Mouse (Mus musculus) left cerebral cortex, adult 8-10 months (tissue): ENCODE results near the gene Esrrb. TPM values are rescaled to one million over a fixed set of nuclear protein-coding genes. Genes with fewer than 3 reads are reported as not detected.

ENCODE experiments used
- DNase-seq, 2 experiments: peaks; one replicate each; pipeline ENCODE4 v3.0.0; 2022; ENCODE audit warnings: low spot score in 2 of 2
- total RNA-seq, 4 experiments: library from RNA; stranded (reverse); gene quantifications; 2 replicates each; pipeline ENCODE4 v1.2.4; 2022

Gene Esrrb
- total RNA-seq, 4 experiments from 2014 or later = 1.6 to 2.3 (median 1.8) TPM

DNA sequence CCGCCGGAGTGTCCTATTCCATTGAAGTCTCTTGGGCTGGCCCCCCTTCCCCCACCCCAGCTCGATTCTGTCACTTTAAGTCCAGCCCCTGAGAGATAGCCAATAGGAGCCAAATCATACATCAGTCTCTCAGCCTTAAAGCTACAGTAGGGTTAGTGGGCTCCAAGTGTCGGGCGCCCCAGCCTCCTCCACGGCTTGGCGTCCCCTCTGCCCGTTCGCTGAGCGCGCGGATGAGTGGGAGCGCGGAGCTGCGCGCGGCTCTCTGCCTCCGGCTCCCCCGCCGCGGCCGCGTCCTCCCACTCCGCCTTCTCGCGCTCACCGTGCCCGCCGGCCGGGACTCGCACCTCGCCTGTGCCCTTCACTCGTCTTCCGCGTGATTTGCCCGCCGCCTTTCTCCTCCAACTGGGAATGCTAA is 60.6 kb downstream of the Esrrb start:
- DNase-seq = peak; percentile 14 to 28

DNA sequence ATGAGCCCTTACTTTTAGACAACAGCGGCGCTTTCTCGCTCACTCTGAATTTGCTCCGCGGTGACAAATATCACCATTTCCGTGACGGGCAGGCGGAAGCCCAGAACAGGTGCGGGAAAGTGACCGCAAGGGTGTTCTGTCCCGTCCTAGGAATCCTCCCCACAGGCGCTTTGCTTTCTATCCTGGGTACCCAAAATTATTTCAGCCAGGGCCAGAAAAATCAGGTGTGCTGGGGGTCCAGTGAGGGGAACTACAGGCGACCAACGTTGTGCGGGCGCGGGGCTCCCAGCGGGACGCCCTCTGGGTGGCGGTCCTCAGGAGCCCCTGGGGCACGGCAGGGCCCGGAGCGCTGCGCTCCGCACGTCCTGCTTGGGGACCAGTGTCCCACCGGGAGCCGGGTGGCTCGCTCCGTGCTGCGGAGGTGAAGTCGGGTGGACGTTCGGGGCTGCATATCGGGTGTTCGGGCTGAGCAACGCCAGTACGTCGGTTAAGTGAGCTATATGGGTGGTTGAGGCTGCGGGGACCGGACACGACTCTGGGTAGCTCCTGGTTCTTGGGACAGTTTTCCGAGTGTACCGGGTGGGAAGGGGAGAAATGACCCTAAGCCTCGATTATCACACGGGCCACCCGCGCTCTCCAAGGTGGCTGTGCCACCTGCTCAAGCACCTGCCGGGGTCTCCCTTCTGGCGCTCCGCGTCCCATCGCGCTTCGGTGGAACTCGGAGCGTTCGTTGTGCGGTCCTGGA is 61.4 kb downstream of the Esrrb start:
- DNase-seq = no peak

DNA sequence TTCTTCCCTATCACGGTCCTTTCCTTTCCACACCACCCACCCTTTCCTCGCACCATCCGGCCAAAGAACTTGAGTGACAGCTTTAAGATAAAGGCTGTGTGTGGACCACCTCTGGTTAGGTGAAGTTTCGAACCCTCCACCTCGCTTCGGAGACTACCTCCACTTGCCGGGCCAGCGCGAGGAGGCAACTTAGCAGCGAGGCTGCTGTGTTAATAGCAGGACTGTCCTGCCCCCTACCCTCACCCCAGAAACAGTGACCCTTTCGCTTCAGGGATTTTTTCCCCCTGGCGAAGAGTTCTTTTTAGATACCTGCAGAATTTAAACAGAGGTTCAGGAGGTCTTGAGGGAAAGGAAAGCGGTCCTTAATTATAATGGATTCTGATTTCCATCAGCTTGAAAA is 62.2 kb downstream of the Esrrb start:
- DNase-seq = no peak

DNA sequence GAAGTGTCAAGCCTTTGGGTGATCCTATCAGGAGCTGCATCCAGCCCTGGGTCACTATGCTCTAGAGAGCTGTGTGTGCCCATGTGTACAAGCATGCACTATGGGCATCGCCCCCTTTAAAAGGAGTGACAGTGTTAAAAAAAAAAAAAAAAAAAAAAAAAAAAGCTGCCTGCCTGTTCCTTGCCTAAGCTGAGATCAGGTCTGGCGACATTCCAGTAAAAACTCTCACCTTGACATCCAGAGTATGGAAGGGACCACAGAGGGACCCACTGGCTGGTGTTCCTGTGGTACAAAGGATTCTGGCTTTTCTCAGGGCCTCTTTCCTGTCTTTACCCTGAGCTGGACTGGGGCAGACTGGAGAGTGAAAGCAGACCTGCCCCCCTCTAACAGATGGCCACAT is 66.7 kb downstream of the Esrrb start:
- no peak for DNase-seq

DNA sequence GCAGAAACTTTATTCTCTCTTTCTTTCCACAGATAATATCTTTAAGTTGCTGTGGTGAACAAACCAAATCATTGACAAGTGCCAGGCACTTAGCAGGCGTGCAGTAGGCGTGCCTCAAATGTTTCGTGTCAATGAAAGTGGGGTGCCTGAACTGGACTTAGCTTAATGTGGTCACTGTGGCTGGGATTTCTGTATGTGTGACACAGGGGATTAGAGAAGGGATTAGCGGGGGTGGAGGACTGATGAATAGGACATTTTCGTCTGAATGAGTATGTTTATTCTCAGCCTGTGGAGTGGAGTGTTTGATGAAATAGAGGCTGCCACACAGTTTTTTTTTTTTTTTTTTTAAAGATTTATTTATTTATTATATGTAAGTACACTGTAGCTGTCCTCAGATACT is 70.8 kb downstream of the Esrrb start:
- no peak for DNase-seq

DNA sequence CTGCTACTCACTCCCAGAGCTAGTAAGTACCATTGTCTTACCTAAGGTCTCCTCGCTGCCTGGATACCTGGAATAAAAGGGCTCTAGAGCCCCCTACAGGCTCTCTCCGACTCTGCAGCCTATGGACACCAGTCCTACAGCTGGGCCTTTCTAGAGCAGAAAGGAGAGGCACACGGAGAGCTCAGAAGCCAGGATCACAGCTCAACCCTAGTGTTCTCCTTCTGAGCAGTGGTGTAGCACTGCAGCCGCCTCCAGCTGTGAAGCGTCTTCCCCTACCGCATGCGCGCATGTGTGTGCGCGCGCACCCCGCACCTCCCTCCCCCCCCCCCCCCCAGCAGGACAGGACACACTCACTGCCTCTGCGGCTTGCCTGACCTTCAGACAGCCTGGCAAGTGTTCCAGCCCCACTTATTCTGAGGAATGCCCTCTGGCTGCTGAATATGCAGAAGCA is 72.5 kb downstream of the Esrrb start:
- peak; percentile 43 to 57 for DNase-seq

DNA sequence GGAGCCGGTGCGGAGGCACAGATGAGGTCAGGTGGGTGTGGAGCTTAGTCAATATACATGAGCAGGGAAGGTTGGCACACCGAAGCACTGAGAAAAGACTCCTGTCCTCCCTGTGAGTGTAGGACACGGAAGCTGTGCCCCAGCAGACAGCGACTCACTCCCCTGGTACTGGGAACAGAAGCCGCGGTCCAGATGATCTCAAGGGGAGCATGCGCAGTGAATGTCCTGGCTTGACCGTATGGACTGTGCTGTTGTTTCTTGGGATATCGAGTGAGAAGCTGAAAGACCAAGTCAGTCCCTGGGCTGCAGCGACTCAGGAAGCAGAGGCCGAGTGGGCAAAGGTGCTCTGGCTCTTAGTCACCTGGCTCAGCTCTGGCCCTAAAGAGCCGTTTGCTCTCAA is 74.7 kb downstream of the Esrrb start:
- DNase-seq = no peak

DNA sequence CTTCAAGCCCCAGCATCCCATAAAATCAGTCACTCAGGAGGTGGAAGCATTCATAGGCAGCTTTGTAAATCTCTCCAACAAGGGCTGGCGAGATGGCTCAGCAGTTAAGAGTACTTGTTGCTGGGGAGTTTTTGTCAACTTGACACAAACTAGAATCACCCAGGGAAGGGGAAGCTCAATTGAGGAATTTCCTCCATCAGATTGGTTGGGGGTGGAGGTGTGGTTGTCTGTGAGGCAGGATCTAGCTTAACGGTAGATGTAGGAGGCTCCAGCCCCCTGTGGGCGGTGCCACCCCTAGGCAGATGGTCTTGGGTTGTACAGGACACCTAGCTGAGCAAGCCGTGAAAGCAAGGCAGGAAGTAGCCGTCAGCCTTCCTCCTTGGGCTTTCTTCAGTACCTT is 89.9 kb downstream of the Esrrb start:
- DNase-seq = no peak

DNA sequence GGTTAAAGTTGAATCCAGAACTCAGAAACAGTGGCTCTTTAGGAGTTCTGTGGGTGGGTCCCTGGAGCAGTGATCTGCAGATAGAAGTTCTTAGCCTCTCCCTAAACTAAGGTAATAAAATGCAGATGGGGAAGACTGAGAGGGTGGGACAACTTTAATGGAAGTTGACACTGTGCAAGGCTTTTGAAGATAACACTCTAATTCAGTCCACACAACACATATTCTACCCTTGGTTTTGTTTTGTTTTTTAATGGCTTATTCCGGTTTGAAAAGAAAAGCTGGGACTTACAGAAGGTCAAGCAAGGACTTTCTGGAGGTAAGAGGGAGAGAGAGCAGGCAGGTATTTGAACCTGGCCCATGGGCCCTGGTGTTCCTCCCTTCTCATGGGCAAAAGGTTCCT is 94.1 kb downstream of the Esrrb start:
- no peak for DNase-seq

DNA sequence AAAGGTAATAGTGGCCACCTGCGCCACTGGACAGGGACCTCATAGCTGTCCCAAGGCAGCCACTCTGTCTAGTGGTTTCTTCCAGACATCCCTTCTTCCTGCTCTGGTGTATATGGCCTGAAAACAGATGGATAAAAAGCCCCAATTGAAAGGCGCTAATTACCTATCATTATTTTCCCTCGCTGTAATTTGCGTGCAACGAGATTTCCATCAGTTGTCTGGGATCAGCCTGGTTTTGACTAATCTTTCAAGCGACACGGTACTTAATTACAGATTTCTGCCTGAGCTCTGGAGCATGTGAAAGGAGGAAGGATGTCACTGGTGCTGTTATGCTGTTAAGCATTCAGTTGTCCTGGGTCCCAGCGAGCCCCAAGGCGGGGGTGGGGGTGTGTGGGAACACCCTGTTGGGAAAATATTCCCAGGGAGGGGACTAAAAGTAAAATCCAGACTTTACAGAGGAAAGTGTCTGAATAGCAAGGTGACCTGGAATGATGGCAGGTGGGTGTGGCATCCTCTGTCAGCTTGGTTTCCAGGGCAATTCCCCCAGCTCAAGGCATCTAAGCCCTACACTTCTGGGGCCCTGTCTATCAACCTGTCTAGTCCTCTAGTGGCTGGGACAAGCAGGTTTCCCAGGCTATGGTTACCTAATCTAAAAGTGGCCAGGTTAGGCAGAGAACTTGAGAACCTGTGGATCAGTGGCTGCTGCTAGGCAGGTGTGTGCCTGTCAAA is 102.0 kb downstream of the Esrrb start:
- DNase-seq = no peak

DNA sequence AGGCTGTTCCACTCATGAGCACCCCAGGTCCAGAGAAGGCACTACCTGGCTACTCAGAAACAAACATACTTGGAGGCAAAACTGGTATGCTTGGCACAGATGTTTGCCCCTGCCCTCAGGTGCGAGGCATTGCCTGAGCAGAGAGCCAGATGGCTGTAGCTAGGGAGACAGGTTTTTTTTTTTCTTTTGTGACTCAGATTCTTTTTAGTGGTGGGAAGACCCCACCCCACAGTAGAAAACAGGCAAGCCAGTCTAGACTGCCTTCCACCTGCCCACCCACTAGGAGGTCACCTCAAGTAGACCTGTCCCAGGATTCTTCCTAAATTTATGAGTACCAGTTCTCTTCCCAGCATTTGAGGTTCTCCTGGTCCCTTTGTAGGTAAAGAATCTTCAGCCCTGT is 103.5 kb downstream of the Esrrb start:
- DNase-seq = no peak

DNA sequence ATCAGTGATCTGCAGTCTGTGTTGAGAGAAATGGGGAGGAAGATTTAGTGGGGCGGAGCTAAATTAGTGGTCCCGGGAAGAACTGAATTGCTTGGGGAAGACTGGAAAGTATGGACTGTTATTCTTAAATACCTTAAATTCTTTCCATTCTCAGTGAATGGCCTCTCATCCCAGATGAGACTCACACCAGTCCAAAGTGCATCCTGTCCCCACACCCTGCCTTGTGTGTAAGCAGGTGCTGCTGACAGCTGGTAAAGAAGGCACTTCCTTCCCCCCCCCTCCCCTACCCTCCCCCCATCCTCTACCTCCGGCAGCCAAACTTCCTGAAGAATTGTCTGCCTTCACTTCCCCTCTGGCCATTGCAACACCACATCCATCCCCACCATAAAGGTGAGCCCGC is 105.3 kb downstream of the Esrrb start:
- DNase-seq = no peak

DNA sequence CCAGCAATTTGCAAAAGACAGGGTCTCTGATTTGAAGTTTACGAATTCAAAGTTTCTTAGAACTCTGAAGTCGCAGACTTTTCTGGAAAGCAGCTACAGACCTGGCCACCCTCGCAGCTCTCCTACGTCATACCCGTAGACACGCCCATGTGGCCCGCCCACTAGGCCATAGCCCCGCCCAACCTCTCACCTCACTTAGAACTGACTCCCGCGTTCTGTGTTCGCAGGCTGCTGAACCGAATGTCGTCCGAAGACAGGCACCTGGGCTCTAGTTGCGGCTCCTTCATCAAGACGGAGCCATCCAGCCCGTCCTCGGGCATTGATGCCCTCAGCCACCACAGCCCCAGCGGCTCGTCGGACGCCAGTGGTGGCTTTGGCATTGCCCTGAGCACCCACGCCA is 109.0 kb downstream of the Esrrb start:
- DNase-seq = no peak

DNA sequence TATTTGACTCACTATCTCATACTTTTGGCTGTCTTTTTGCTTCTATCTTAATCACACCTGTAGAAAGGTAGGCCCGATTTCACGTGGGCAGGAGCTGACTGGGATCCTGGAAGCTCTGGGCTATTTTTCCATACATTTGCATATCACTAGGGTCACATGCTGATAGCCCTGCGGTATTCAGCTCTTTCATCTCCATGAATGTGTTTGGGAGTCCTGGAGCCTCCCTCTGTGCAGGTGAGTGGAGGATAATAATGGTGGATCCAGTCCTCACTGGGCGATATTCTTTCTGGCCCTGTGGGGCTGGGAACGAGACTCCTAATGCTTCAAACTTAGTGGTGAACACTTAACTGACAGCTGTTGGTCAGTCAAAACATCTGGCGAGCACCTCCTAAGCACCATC is 110.0 kb downstream of the Esrrb start:
- DNase-seq = no peak

DNA sequence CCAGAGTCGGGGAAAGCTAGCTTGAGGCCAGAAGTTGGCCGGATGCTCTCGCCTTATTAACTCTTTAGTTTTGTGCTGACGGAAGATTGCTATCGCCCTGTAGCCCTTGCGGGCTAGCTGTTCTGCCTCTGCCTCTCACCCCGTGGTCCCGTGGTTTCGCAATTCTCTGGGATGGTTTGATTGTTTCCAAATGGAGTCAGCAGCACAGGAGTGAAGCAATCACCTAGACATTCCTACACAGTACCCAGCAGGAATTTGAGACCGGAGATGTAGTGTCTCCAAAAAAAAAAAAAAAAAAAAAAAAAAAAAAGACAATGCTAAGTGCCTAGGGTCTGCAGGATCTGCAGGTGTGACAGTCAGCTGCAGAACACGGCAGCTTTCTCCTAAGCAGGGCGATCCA is 112.7 kb downstream of the Esrrb start:
- no peak for DNase-seq

DNA sequence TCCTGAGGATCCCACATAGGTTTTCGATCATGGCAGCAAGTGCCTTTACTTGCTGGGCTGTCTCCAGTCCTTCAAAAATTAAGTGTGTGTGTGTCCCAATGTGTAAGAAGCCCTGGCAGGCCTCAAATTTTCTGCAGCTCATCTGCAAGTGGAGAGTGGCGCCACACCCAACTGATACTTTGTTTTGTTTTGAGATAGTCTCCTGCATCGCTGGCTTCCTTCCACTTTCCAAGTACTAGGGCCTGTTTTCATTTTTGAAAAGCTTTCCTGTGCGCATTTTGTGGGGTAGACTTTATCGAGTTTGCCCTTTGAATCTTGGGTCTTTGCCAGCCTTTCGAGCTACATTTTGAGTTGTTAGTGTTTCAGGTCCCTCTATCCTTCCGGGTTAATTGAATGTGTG is 115.1 kb downstream of the Esrrb start:
- DNase-seq = no peak

DNA sequence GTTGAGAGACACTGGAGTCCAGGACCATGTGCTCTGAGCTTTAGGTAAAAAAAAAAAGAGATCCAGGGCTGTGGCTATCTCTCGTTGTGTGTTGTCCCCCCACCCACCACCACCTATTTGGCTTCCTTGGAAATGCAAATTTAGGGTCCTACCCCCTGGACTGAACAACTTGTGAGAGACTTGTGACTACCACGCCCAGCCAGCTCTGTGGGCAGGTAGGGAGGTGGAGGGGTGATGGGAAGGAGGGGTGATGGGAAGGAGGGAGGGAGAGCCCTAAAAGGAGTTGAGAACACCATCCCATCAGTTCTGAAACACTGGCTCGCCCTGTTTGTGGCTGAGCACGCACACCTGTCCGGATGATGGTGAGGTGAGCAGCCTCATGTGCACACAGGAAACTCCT is 118.0 kb downstream of the Esrrb start:
- DNase-seq = no peak

DNA sequence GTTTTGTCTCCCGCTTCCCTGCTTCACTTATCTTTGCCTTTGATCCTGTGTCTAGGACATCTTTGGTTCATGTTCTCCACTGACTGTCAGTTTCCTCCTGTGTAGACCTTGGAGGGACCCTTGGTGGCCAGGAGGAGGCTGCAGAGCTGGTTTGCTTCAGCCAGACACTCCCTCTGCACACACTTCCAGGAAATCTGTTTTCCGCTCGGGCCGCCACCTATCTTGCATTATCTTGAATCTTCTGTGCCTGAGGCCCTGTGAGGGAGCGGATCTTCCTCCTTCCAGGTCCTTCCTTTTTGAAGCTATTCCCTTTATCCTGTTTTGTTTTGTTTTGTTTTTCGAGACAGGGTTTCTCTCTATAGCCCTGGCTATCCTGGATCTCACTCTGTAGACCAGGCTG is 121.1 kb downstream of the Esrrb start:
- no peak for DNase-seq

DNA sequence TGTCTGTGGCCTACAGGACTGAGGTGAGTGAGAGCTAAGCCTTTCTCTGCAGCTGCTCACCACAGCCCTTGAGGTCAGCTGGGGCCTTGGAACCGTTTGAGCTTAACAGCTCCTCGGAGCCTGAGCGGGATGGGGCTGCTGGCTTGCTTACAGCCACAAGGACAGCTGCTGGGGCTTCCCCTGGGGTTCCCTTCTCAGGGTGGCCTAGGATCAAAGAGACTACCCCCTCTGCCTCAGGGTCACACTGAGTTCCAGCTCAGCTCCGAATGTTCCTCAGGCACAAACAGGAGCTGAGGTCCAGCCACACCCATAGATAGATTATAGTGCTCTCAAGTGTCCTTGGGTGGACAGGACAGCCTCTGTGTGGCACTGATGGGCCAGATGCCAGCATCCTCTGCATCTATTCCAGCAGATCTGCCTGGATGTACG is 122.5 kb downstream of the Esrrb start:
- DNase-seq = no peak

DNA sequence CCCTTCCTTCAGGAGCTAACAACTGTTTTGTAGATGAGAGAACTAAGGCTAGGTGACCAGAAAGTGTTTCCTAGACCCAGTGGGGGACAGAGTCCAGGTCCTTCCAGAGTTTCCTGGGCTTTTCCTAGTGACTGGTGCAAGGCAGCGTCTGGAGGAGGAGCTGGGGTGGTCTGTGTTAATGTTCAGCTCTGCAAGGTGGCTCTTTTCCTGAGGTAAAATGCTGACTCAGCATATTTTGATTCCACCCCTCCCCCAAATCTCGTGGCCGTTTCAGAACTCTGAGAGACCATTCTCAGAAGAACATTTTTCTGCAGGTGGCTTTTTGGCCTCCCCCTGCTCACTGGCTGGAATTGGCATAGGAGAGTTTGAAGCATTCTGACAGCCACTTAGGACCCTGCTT is 127.1 kb downstream of the Esrrb start:
- DNase-seq = no peak

DNA sequence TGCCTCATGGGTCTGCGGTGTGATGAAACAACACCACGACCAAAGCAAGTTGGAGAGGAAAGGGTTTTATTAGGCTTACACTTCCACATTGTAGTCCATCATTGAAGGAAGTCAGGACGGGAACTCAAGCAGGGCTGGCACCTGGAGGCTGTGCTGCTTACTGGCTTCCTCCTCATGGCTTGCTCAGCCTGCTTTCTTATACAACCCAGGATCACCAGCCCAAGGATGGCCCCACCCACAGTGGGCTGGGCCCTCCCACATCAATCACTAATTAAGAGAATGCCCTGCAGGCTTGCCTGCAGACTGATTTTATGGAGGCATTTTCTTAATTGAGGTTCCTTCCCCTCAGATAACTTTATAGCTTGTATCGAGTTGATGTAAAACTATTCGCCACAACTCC is 129.1 kb downstream of the Esrrb start:
- no peak for DNase-seq

DNA sequence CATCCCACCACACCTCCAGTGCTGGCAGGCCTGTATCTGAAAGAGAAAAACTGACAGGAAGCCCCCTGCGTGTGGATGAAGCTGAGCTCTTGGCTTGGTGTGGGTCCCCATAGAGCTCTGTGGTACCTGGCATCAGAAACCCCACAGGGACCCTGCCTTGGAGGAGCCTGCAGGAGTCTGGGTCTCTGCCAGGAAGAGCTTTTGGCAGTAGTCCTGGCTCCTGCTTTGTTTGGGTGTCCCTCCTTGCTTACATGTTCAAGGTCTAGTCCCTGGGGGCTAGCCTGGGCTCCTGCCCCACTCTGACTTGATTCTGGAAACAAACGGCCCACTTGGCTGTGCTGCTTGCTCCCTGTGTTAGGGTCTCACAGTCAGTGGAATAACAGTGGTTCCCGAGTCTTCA is 130.6 kb downstream of the Esrrb start:
- DNase-seq = no peak

DNA sequence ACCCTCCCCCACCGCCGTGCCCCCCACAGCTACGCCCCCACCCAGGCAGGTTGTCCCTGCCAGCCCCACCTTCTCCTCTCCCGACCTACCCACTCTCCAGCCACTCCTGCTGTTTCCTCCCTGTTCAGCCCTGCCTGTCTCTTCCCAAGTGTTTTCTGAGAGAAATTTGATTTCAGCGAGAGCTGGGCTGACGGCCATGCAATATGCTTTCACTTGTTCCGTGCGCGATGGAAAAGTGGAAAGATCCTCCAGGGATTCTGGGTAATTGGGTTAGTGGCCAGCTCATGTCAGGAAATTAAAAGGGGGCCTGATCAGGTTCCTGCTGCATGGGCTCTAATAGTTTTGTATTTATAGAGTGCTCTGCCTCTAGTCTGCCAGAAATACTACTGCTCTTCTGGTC is 131.9 kb downstream of the Esrrb start:
- DNase-seq = no peak
